Mouse (Mus musculus) effector memory CD4-positive, alpha-beta T cell, adult 5 months (primary cell): Measurements from ENCODE around the gene Tma16. TPM values are rescaled to one million over a fixed set of nuclear protein-coding genes. Genes with fewer than 3 reads are reported as not detected.

Source experiments
- polyA plus RNA-seq: library from polyadenylated mRNA; unstranded; fragments of 100-300 nt; shearing (Covaris generic); gene quantifications from one replicate; pipeline ENCODE4 v1.2.1, GENCODE M21; 2017

Gene Tma16
- polyA plus RNA-seq = 10.6 TPM

GRCm38 (mm10) chr8:66486084-66486763 is at the start of gene Tma16:
TSS of gene Tma16 (minus strand) at chr8:66486530.

DNA sequence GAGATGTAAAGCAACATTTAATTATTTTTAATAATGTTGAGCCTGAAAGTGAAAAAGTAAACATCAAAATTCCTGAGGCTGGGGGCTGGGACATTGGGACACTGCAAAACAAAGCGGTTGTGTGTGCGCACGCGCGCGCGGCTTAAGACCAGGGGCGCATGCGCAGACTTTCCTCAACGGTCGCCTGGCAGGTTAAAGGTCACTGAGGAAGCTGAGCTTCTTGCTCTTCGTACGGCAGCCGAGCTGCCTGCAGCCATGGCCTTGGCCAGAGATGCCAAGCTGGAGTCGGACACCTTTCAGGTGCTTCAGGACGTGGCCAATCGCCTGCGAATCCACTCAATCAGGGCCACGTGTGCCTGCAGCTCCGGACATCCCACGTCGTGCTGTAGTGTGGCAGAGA is 25.2 kb upstream of the Tma16 start, which contains the start of gene Tktl2:
TSS of gene Tktl2 (plus strand) at position 220 of the 400 bp plus-strand sequence.

Other genes with a start within 250 kb of the Tma16 start
- not detected for gene Tktl2, start 25.2 kb upstream of the Tma16 start, polyA plus RNA-seq
- 0.21 TPM for gene Npy5r, start 201.6 kb upstream of the Tma16 start, polyA plus RNA-seq
- gene Npy1r, start 210.7 kb upstream of the Tma16 start, polyA plus RNA-seq = not detected